Mouse (Mus musculus): ENCODE results near the gene Notch2.

- TF ChIP-seq CTCF (IDR thresholded peaks at IDR 0.05; ENCODE audit: low read depth), result no peak
- no peak for TF ChIP-seq EP300 (IDR thresholded peaks at IDR 0.05; ENCODE audit: low read depth)
Observed at GRCm38 (mm10) chr3:98106590-98107313, 93.4 kb downstream of the Notch2 start.
